Mouse (Mus musculus): Measurements from ENCODE around the gene Kcnh4. TPM values are rescaled to one million over a fixed set of nuclear protein-coding genes. Genes with fewer than 3 reads are reported as not detected.

The Kcnh4 gene
- total RNA-seq (2021), result not detected
- long read RNA-seq, experiment 1, result 0 reads
- long read RNA-seq, experiment 2, result 0 reads

- intact Hi-C loops (cut with DNase I), result loop anchor here (2.0 to 5.0 kb wide), 2 partner anchors 15 to 187 kb away; partner anchors contain the start of gene Cnp
- peak in 1 of 2 experiments; percentile 34 for DNase-seq
These were observed at the start of gene Kcnh4 for GRCm38 (mm10) chr11:100759611-100760233. Gene Kcnh4, minus strand, starts transcription at chr11:100759942.

DNA sequence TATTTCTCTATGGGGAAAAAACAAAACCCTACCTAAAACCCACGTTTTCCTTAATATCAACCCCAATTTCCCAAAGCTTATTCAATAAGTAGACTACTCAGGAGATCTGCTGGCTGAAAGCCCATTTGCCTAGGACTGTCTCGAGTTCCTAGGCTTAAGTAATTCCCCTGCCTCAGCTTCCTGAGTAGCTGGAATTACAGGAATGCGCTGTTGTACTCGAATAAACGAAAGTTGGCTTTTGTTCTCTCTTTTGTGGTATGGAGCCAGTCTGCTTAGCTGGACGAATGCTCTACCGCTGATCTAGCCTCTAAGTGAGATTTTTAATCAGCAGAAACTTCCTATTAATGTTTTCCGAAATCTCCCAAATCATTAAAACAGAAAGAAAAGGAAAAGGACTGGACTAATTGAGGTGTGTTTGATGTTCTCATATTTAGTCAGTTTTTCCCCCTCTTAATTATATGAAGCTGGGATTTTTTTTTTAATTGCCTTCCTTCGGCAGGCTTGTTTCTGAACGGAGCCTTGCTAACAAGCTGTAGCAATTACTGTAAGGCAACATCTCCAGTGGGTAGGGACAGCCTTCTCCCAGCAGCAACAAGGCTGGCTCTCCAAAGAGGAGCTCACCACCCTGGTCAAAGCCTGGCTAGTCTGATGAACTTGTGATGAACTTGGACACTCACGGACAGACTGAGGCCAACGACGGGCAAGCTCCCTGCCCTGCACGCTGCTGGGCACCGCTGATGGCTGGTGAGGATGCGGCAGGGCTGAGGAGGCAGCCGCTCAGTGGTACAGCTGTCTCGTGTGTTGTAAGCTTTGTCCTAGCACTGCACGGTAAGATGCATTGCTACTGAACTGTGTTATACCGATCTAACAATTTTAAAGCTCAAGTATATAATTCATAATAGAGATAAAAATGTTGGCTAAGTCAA lies 46.9 kb upstream of the Kcnh4 start:
- intact Hi-C loops (cut with DNase I), result no loop called here
- DNase-seq, result no peak

DNA sequence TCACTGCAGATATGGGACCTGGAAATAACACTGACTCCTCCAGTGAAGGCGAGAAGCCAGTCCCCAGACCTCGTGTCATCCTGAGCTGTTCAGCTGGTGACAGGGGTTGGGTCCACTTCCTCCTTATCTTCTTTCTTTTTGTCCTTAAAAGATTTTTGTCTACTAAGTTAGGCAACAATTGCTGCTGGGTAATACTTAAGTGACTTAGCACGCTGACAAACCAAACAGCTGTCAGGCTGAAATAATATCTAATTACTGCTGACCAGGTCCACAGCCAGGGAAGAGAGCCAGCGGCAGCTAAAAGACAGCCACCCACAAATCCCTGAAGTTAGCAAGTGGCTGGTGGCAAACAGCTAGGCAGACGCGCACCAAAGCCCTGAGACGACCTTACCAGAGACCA lies 45.8 kb upstream of the Kcnh4 start:
- peak; percentile 46 to 48 for DNase-seq
- intact Hi-C loops (cut with DNase I), result no loop called here

DNA sequence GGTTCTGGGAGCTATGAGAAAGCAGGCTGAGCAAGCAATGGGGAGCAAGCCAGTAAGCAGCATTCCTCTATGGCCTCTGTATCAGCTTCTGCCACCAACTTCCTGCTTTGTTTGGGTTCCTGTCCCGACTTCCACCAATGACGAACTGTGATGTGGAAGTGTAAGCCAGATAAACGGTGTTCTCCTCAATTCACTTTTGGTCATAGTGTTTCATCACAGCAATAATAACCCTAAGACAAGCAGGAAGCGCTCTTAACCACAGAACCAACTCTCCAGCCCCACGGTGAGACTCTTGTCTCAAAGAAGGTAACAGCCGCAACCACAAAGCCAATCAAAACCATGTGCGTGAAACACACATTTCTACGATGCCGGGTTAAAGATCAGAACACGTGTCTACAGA lies 44.7 kb upstream of the Kcnh4 start:
- intact Hi-C loops (cut with DNase I), result no loop called here
- no peak for DNase-seq

DNA sequence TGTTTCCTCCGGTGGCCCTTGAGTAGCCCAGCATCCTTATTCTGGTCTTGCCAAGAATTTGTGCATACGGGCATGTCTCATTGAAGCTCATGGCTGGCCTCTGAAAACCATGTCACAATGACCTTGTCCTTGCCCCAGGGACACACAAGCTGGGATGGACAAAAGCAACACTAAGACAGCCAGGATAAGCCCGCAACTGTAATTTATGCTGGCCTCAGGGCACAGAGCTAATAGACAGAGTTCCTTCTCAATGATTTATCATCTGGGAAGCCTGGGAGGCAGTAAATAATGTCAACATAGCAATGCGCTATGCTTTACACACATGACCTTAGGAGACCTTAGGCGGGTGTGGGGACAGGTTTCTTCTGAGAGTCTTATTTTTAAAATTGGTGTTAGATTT lies 39.7 kb upstream of the Kcnh4 start:
- no peak for DNase-seq
- intact Hi-C loops (cut with DNase I), result no loop called here

DNA sequence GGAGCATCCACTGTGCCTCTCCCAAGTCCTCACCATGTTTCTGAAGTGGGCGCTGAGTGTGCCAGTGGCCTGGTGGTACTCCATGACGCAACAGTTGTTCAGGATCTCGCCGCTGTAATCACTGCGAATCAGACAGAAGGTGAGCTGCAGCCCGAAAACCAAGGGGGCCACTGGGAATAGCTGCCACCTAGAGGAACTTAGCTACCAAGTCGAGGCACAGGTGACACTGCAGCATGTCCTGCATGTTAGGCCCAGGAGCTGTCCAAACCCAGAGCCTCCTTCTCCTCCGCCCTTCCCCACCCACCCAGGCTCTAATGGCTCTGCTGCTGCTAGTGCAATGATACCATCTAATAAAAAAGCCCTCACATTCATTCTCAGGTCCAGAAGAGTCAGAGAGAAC lies 36.8 kb upstream of the Kcnh4 start:
- intact Hi-C loops (cut with DNase I), result no loop called here
- DNase-seq, result no peak

- DNase-seq, result no peak
These were observed 35.6 kb upstream of the Kcnh4 start for GRCm38 (mm10) chr11:100795386-100795785.

GRCm38 (mm10) chr11:100791457-100792049 lies 31.8 kb upstream of the Kcnh4 start:
- DNase-seq, result peak in 1 of 2 experiments; percentile 57
- intact Hi-C loops (cut with DNase I), result loop anchor here (5.0 kb wide), 1 partner anchor 66 kb away; the partner anchor contains the start of gene Stat5a

More at GRCm38 (mm10) chr11:100795386-100795785, 35.6 kb upstream of the Kcnh4 start:
- intact Hi-C loops (cut with DNase I), result no loop called here

DNA sequence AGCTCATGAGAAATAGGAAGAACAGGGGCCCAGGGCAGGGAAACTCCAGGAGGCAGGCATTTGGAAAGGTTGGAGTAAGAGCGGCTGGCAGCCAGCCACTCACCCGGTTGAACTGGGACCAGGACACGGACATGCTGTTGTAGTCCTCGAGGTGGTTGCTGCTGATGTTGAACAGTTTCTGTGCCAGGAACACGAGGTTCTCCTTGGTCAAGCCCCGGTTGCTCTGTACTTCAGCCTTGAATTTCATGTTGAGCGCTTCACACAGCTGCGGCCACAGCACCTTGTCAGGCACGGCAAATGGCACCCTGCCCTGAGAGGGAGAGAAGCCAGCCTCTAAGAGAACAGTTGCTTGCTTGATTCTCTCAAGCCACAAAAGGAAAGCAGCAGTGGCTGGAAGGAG lies 30.9 kb upstream of the Kcnh4 start:
- peak; percentile 71 to 73 for DNase-seq
- intact Hi-C loops (cut with DNase I), result loop anchor here (5.0 kb wide), 1 partner anchor 67 kb away; the partner anchor contains the start of gene Stat5a

DNA sequence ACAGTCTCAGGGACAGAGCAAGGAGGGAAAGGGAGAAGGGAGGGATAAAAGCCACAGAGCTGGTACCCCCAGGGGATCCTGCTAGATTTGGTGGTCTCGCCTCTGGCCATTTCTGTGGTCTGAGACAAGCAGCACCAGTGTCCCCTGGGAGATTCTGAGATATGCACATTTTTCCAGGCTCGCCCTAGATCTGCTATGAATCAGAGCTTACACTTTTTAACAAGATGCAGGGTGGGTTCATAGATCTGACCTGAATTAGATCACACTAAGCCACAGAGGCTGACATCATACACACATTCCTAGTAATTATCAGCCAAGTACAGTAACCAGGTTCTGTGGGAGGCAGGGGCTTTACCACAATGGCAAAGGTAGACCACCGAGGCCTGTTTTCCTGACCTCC lies 30.0 kb upstream of the Kcnh4 start:
- no peak for DNase-seq
- intact Hi-C loops (cut with DNase I), result loop anchor here (5.0 kb wide), 1 partner anchor 68 kb away; the partner anchor contains the start of gene Stat5a

GRCm38 (mm10) chr11:100785774-100786173 lies 26.0 kb upstream of the Kcnh4 start:
- intact Hi-C loops (cut with DNase I), result no loop called here
- DNase-seq, result no peak

DNA sequence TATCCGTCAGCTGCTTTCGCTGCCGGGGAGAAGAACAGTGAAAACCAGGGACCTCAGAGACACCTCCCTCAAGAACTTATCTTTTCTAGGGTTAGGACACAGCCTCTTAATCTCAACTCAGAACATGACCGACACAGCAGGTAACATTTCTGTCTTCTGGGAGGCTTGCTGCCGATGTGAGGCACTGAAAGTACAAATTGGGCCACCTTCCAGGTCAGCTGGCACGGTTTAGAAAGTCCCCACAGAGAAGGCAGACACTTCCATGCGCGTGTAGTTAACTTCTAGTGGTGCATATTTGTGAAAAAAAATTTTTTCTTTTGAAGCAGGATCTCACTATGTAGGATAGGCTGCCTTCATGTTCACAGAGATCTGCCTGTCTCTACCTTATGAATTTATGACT lies 24.5 kb upstream of the Kcnh4 start:
- no peak for DNase-seq
- intact Hi-C loops (cut with DNase I), result no loop called here

GRCm38 (mm10) chr11:100782568-100782967 lies 22.8 kb upstream of the Kcnh4 start:
- DNase-seq, result no peak
- intact Hi-C loops (cut with DNase I), result no loop called here

- intact Hi-C loops (cut with DNase I), result no loop called here
- DNase-seq, result no peak
These were observed 22.2 kb upstream of the Kcnh4 start for GRCm38 (mm10) chr11:100781763-100782475.

DNA sequence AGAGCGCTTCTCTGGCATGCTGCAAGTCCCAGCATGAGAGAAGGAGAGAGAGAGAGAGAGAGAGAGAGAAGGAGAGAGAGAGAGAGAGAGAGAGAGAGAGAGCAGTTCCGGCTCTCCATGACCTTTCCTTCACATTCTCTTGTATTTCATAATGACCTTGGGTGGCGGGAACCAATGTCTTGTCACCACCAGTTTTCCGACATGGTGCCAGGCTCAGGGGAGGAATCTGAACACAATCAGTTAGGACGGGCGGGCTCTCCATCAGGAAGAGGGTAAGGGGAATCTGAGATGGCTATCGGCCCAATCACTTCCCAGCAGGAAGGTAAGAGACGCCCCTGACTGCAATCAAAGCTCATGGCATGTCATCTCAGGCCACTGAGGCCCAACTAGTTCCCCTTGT lies 20.5 kb upstream of the Kcnh4 start:
- intact Hi-C loops (cut with DNase I), result no loop called here
- no peak for DNase-seq

- intact Hi-C loops (cut with DNase I), result no loop called here
- no peak for DNase-seq
These were observed 18.3 kb upstream of the Kcnh4 start for GRCm38 (mm10) chr11:100778069-100778468.

DNA sequence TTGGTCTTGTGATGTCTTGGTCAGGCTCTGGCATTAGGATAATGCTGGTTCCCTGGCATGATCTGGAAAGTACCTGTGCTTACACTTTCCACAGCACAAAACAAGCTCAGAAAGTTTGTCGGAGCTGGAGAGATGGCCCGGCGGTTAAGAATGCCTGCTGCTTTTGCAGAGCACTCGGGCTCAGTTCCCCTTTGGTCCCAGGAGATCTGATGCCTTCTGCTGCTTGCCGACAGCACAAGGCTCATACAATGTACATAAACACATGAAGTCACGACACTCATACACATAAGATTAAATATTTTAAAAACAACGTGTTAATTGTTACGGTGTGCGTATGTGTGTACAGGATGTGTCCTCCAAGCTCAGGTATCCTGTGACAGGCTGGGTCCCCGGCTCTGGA lies 16.2 kb upstream of the Kcnh4 start:
- intact Hi-C loops (cut with DNase I), result no loop called here
- DNase-seq, result no peak

DNA sequence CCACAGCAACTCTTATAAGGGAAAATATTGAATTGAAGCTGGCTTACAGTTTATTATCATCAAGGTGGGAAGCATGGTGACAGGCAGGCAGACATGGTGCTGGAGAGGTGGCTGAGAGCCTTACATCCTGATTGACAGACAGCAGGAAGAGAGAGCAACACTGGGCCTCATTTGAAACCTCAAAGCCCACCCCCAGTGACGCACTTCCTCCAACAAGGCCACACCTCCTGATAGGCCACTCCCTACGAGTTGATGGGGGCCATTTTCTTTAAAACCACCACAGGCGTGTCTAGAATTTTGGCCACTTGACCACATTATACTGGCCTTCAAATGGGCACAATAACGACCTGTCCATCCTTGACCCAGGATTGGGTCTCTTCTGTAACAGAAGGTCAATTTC lies 14.5 kb upstream of the Kcnh4 start:
- intact Hi-C loops (cut with DNase I), result no loop called here
- DNase-seq, result no peak

DNA sequence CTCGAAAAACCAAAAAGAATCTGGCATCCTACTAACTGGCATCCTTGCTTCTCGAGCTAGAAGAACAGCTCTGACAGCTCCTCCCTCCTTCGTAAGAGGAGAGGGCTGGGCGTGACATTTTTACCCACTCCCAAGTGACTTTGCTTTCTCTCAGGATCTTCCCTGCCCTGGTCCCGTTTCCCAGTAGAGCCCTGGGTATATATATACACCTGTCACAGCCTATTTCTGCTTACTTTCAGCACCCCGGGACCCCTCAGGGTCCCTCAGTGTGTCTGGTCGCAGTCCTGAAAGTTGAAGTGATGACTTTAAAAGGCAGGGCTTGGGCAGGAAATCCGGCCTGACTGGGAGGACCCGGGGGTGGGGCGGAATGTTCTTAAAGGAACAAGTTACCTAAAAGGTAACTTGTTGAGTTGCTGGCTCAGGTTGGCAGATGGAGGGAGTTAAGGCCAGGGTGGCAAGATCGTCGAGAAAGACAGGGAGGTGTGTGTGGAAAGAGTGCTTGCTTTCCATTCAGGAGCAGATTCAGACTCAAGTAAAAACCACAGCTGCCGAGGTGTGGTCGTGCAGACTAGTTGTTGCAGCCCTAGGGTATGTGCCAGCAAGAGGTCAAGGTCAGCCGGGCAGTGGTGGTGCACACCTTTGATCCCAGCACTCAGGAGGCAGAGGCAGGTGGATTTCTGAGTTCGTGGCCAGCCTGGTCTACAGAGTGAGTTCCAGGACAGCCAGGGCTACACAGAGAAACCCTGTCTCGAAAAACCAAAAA lies 11.1 kb upstream of the Kcnh4 start, which contains the start of gene Ghdc:
Gene Ghdc (minus strand): TSS at position 312 of the 763 bp plus-strand sequence.
- intact Hi-C loops (cut with DNase I), result no loop called here
- peak; percentile 80 to 86 for DNase-seq
